Mouse (Mus musculus): ENCODE data around the gene Gpr85.

The Gpr85 gene

GRCm38 (mm10) chr6:13812157-13812556 is 27.6 kb downstream of the Gpr85 start:
- peak; percentile 68 to 79 for DNase-seq

DNA sequence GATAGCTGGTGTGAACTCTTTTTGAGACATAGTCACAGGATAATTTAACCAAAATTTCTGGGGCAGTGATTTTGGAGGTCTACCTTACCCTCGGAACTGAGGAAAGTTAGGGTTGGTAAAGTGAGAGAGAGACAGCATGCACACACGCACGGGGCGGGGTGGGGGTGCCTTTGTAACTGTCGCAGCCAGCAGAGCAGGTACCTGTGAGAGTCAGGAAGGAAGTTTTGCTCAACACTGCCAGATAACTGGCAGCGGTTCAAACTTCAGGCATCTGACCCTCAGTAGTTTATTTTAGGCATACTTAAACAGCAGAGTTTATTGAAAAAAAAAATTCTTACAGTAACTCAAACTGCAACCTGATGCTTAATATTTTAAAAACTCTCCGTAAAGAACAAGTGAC is 39.7 kb downstream of the Gpr85 start:
- no peak for DNase-seq

- no peak for DNase-seq
Observed at GRCm38 (mm10) chr6:13797389-13797788, 42.4 kb downstream of the Gpr85 start.

Measured in cerebellum, postnatal 14 days (tissue).